Mouse (Mus musculus) stomach, embryonic 16.5 days (tissue): ENCODE measurements around the gene Traf3ip2. TPM values are rescaled to one million over a fixed set of nuclear protein-coding genes. Genes with fewer than 3 reads are reported as not detected.
A peak's percentile ranks its signal among the peaks of the same experiment; 100 is the strongest.

Source experiments
- ATAC-seq: fragments of 200-750 bp; cut with Nextera tagmentation; 2 replicates; pipeline ENCODE4 v1.8.0; 2017; ENCODE audit warnings: moderate number of reproducible peaks, moderate TSS enrichment; ENCODE audit not compliant: insufficient read depth, low FRiP score
- H3K27ac ChIP-seq: fragments of 300-500 bp; sonication (generic); 2 replicates; pipeline ENCODE4 v1.5.1; 2014; ENCODE audit warnings: low read length
- H3K27me3 ChIP-seq: fragments of 300-500 bp; sonication (generic); 2 replicates; pipeline ENCODE4 v1.6.1; 2014; ENCODE audit warnings: low read length, control low read depth, mixed read lengths; ENCODE audit not compliant: control insufficient read depth, insufficient read depth
- H3K36me3 ChIP-seq: fragments of 300-500 bp; sonication (generic); 2 replicates; pipeline ENCODE4 v1.6.1; 2014; ENCODE audit warnings: low read length; ENCODE audit not compliant: control insufficient read depth, insufficient read depth
- H3K4me1 ChIP-seq: fragments of 300-500 bp; sonication (generic); 2 replicates; pipeline ENCODE4 v1.6.1; 2014; ENCODE audit warnings: low read length, control low read depth, mixed read lengths; ENCODE audit not compliant: control insufficient read depth, insufficient read depth
- H3K4me2 ChIP-seq: fragments of 300-500 bp; sonication (generic); 2 replicates; pipeline ENCODE4 v1.6.1; 2014; ENCODE audit warnings: low read depth, low read length, mixed read lengths
- H3K4me3 ChIP-seq: fragments of 300-500 bp; sonication (generic); replicated peaks from 2 replicates; pipeline ENCODE4 v1.5.1; 2014; ENCODE audit warnings: mild to moderate bottlenecking, low read length
- H3K9ac ChIP-seq: fragments of 300-500 bp; sonication (generic); 2 replicates; pipeline ENCODE4 v1.6.1; 2014; ENCODE audit warnings: low read length
- H3K9me3 ChIP-seq: fragments of 300-500 bp; sonication (generic); replicated peaks from 2 replicates; pipeline ENCODE4 v1.6.1; 2016; ENCODE audit warnings: low read length, control low read depth; ENCODE audit not compliant: control insufficient read depth
- WGBS: fragments of 180-500 bp; shearing (Covaris S2); extraction: QIAGEN DNeasy Blood & Tissue Kit; methylation state at CpG from one replicate; pipeline ENCODE4 v1.1.7; 2014; 5-methylcytosine and 5-hydroxymethylcytosine counted together
- polyA plus RNA-seq: library from polyadenylated mRNA; unstranded; fragments of >200 nt; fragmentation: Nextera tagmentation; extraction: Ambion mirVana; gene quantifications from 2 replicates; pipeline ENCODE4 v1.2.1, GENCODE M21; 2015

The Traf3ip2 gene
- polyA plus RNA-seq, 1 experiment from 2014 or later: 32.1 TPM

- H3K27me3 ChIP-seq: no peaks in the 10 kb centered on the region
- H3K36me3 ChIP-seq: no peaks in the 10 kb centered on the region
- H3K4me3 ChIP-seq: no peak overlapping the region
- ATAC-seq: no peak
- no peak overlapping the region for H3K9ac ChIP-seq
- H3K4me2 ChIP-seq: no peak overlapping the region
- no peaks in the 10 kb centered on the region for H3K9me3 ChIP-seq
- H3K27ac ChIP-seq: no peak overlapping the region
- H3K4me1 ChIP-seq: peaks cover 7% of the 10 kb centered on the region
- 62% methylated on average over 3 of the region's 3 CpGs for WGBS
Observed at GRCm38 (mm10) chr10:39687851-39688250, 75.1 kb downstream of the Traf3ip2 start.

GRCm38 (mm10) chr10:39691351-39692064, 78.8 kb downstream of the Traf3ip2 start:
- no peaks in the 10 kb centered on the region for H3K27me3 ChIP-seq
- H3K9me3 ChIP-seq: no peaks in the 10 kb centered on the region
- peaks cover 4% of the 10 kb centered on the region; the same call in 1 of the 2 replicates for H3K4me1 ChIP-seq
- ATAC-seq: no peak
- WGBS: 46% methylated on average over 11 of the region's 11 CpGs
- no peak overlapping the region; the same call in 1 of the 2 replicates for H3K27ac ChIP-seq
- no peak overlapping the region for H3K9ac ChIP-seq
- H3K36me3 ChIP-seq: no peaks in the 10 kb centered on the region
- H3K4me3 ChIP-seq: no peak overlapping the region
- H3K4me2 ChIP-seq: 0 out of 2 replicates have a peak overlapping the region, but pooled peaks have one; percentile 2

GRCm38 (mm10) chr10:39692152-39692551, 79.4 kb downstream of the Traf3ip2 start:
- H3K27ac ChIP-seq: no peak overlapping the region
- H3K4me3 ChIP-seq: no peak overlapping the region
- no peak overlapping the region for H3K4me2 ChIP-seq
- no peaks in the 10 kb centered on the region for H3K9me3 ChIP-seq
- no peaks in the 10 kb centered on the region for H3K27me3 ChIP-seq
- H3K9ac ChIP-seq: no peak overlapping the region
- ATAC-seq: no peak
- H3K4me1 ChIP-seq: peaks cover 4% of the 10 kb centered on the region; the same call in 1 of the 2 replicates
- whole genome bisulfite sequencing: 59% methylated on average over 2 of the region's 2 CpGs
- no peaks in the 10 kb centered on the region for H3K36me3 ChIP-seq

Other genes starting within 250 kb of the Traf3ip2 start
- 18.2 and 20.2 TPM in 2 replicates for gene Fyn, start 244.1 kb upstream of the Traf3ip2 start, polyA plus RNA-seq
- gene Rev3l, start 119.2 kb downstream of the Traf3ip2 start, polyA plus RNA-seq: 18.2 and 21.2 TPM in 2 replicates